Mouse (Mus musculus) 416B (cell line): ENCODE measurements around the gene Hps3.

Experiments used
- DNase-seq: peaks from one replicate; pipeline ENCODE4 v3.0.0; 2011; ENCODE audit warnings: low read depth

Gene Hps3

GRCm38 (mm10) chr3:19948552-19948951 is 86.6 kb downstream of the Hps3 start:
- no peak for DNase-seq
